Mouse (Mus musculus) heart, postnatal 25 days (tissue): ENCODE data around the gene Col5a1. TPM values are rescaled to one million over a fixed set of nuclear protein-coding genes. Genes with fewer than 3 reads are reported as not detected.

ENCODE experiments used
- DNase-seq: peaks from one replicate; pipeline ENCODE4 v3.0.0; 2022; ENCODE audit warnings: low spot score
- intact Hi-C: fragments of 180-260 bp; cut with DNase I; formaldehyde crosslinking; loops from one replicate; pipeline ENCODE4 v1.15.1; 2025
- total RNA-seq, 2 experiments: library from RNA; stranded (reverse); gene quantifications; 2 replicates each; pipeline ENCODE4 v1.2.3; 2021

Col5a1 gene
- total RNA-seq, 2 experiments from 2014 or later: 50.0 to 58.3 TPM

DNA sequence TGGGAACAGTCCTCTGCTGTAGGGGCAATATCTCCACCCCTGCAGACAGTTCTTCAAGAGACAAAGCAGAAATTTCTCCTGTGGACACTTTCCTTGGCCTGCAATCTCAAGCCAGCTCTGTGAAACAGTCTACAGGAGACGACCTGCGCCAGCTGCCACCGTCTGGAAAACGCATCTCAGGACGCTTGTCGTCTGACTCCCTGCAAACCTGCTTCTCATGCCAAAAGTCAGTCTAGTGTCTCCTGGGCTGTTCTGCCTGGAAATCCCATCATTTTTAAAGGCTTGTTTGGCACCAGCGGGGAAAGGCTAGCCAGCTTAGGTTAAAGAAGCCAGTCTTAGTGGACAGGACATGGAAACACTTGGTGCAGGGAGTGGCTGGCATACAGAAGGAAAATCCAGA lies 2.9 kb upstream of the Col5a1 start:
- DNase-seq: no peak
- intact Hi-C loops: loop anchor here (10.0 kb wide), 2 partner anchors 208 to 318 kb away; partner anchors contain the start of gene Rxra

DNA sequence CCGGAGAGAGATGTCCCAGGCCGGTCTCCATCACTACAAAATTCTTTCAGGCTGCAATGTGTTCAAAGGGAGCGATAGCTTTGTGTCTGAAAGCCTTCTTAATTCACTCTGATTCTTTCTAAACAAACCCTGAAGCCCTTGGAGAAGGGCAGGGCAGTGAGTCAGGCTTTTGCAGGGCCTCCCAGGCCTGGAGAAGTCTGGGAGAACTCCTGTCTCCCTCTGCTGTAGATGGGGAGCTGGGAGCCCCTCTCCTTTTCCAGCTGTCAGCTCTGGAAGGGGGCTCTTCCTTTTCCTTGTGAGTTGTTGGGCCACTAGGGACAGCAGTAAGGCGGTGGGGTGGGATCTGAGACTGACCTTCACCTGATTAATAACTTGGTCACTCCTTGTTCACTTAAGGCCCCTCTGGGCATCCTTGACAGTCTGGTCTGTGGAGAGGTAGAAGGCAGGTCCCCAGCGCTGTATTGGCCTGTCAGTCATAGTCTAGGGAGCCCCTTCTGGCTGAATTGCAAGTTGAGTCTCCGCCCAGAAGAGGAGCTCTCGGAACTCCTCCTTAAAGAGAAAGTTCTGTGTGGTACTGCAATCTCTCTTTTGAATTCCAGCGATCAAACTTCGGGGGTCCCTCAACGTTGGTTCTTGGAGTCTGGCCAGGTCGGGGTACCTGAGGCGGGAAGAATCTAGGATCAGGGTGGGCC lies 623 bp upstream of the Col5a1 start:
- intact Hi-C loops: loop anchor here (10.0 kb wide), 2 partner anchors 211 to 321 kb away; partner anchors contain the start of gene Rxra
- no peak for DNase-seq

DNA sequence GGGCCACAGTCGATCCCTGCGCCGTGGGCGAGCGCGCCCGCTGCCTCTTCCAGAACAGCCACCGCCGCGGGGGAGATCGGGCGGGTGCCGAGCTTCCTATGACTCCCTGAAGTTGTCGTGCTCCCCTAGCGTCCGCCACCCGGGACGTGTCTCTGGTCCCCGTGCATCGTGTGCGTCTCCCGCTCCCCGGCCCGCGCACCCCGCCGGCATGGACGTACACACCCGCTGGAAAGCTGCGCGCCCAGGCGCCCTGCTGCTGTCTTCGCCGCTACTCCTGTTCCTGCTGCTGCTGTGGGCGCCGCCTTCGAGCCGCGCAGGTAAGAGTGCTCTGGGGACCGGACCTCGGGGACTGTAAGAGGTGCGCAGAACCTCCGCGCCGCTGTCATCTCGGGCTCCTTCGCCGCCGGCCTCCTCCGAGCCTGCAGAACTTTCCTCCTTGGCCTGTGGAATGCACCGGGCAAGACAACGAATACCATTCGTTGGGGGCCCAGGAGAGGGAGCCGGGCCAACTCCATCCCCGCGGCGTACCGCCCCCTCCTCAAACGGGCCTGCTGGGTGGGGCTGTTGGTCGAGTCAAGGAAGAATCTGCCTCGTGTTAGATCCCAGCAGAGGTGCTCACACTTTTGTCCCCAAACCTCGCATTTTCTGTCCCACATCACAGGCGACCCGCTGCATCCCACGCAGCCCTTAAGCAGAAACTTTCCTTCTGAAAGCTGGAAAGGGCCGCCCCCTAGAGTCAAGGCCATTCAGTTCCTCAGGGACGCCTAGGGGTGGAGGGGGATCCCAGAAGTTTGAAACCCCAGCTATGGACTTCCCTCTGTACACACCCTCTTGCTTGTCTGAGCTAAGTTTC lies 609 bp downstream of the Col5a1 start:
- DNase-seq: peak; percentile 39
- intact Hi-C loops: loop anchor here (1.0 to 10.0 kb wide), 3 partner anchors 115 to 322 kb away; partner anchors contain the start of gene Rxra

DNA sequence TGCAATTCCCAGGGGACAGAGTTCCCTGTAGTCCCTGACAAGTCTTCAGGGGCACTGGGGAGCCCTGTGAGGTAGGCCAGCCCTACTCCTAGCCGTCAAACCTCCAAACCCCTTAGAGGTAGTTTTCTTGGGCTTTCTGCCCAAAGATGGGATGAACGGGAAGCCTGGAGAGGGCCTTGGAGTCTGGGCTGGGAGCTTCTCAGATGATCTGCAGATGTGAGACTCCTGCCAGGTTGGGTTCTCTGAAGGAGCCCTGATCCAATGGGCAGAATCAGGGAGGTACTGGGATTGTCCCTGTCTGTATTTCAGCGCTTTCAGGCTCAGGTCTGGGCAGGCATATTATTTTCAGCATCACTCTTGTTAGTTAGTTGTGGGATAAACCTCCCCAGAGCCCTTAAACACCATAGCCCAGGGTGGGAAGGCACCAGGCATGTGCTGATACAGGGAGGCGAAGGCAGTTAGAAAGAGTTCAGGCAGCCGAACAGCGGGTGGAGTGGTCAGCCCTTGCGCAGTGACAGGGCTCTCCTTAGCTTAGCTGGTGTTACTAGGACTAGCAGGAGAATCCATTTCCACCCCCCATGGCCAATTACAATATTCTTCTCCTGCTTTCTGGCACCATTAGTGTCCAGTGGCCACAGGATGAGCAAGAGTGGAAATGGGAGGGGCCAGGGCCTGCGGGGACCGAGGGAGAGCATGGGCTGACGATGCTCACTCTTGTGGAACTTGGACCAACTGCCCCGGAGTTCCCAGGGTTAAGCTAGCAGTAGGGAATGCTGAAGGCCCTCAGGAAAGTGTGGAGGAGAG lies 1.4 kb downstream of the Col5a1 start:
- intact Hi-C loops: loop anchor here (1.0 to 10.0 kb wide), 3 partner anchors 115 to 323 kb away; partner anchors contain the start of gene Rxra
- no peak for DNase-seq

DNA sequence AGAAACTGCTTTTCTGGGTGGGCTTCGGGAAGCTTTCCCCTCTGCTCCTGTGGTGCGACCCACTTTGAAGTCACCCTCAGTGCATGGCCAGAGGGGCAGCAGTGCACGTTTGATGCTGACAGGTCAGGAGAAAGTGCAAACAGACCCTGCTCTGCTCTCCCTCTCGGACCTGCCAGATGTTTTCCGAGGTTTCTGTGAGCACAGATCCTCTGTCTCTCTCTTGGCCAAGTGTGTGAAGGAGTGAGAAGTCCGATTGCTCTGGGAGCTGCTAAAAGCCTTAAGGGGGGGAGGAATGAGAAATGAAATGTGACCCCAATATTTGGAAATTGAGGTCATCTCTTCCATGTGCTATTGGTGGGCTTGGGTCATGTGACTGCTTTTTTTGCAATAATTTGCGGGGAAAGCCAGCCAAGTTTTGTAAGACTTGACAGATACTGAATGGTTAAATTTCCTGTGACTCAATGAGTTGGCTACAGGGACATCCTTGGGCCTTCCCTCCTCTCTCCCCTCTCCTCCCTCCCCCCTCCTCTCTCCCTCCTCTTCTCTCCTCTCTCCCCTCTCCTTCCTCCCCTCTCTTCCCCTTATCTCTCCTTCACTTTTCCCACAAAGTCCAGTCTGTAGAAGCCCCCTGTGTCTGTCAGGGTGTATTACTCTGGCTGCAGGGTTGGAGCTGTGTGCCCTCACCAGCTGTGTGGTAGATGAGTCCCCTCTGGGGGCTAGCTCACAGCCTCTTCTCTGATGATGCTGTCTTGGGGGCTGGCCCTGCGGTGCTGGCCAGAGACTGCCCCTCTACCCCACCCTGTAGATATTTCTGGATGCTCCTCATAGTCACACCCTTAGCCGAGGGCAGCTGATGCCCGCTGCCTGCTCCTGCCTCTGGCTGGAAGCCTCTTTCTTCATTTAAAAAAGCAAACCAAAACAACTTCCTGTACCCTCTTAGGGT lies 2.6 kb downstream of the Col5a1 start:
- intact Hi-C loops: loop anchor here (10.0 kb wide), 2 partner anchors 214 to 324 kb away; partner anchors contain the start of gene Rxra
- DNase-seq: peak; percentile 49

DNA sequence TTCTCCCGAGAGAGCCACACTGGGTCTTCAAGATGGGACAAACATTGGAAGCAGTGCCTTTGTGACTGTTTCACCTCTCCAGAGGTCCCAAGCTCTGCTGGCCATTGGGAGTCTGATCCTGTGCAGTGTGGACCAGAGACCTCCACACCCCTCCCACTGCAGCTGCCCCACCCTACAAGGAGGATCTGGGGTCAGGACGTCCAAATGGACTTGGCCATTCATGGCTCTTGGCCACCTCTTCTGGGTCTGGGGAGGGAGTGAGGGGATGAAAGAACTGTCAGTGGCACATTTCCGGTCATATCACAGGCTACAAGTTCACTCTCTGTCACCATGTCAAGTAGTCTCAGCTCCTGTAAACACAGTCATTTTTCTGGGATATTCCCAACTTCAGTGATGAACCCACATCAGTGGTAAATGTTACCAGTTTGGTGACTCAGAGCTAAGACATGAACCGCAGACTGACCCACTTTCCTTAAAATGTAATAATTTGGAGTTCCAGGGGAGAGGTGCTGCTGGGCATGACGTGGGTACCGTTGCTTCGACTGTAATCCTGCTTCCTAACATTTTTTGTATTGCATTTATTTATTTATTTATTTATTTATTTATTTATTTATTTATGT lies 5.8 kb downstream of the Col5a1 start:
- DNase-seq: no peak
- intact Hi-C loops: no loop called here

DNA sequence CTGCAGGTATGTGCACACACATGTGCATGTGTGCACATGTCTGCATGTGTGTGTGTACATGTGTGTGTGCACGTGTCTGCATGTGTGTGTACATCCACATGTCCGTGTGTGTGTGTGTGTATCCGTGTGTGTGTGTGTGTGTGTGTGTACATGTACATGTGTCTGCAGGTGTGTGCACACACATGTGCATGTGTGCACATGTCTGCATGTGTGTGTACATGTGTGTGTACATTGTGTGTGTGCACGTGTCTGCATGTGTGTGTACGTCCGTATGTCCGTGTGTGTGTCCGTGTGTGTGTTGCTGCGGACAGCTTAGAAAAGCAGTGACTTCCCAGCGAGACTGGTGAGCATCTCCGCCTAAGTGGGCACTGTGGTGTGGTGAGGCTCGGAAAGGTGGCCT lies 6.8 kb downstream of the Col5a1 start:
- intact Hi-C loops: no loop called here
- DNase-seq: no peak

DNA sequence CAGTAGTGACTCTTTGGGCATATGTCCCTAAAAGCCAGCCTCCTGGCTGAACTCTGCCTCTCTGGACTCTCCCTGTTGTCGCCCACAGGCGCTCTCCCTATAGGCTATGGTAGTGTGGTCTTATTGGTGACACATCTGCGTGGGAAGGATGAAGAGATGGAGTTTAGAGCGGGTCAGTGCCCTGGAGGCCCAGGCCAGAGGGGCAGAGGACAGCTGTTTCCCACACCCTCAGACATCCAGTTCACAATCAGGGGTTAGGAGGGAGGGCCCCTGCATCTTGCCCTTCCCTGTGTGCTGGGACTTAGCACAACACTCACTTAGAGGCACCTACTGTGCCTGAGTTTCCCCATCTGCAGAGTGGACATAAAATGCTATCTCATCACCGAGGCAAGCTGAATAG lies 8.8 kb downstream of the Col5a1 start:
- intact Hi-C loops: no loop called here
- no peak for DNase-seq

DNA sequence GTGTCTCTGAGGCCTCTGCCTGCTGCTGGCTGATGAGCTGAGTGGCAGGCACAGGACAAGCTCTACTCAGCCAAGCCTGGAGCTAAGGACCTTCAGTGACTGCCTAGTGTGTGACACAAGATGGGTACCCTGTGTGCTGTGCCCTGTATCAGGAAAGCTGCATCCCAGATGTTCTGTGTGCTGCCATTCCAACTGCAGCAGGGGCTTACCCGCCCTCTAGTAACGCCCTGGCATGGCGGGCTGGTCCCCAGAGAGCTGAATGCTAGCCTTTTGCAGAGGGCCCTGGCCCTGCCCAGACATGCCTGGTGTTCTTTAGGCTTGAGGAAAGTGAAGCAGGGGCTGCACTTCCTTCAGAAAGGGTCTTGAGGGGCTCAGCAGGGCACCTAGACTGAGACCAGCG lies 9.4 kb downstream of the Col5a1 start:
- DNase-seq: no peak
- intact Hi-C loops: no loop called here

DNA sequence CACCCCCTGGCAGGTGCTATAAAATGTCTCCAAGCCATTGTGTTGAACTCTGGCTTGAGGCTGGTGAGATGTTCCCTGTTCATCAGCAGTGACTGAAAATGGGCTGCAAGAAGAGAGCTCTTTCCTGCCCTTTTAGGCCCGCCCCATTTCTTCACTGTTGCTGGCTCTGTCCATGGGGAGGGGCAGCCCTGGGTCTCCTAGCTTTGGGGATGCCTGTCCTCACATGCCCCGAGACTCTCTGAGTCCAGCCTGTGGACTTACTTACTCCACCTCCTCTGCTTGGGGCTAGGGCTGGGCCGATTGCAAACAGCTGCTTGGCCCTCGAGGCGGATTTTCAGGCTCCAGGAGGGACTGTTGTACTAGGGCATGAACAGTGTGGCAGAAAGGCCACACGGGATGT lies 10.9 kb downstream of the Col5a1 start:
- intact Hi-C loops: no loop called here
- peak; percentile 77 for DNase-seq

DNA sequence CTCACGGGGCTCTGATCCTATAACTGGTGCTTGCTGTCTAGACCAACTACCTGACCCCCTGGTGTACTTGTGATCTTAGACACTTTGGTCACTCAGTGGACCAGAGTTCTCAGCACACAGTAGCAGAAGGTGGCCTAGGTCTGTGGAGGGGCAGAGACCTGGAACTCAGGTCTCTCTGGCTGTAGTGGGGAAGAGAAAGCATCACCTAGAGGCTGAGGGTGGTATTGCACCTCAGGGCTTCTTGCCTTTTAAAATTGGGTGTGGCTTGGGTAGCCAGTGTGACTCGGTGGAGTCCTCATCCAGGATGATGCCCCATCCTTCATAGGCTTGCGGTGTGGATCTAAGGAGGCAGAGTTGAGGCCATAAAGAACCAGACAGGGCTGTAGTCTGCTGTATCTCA lies 13.7 kb downstream of the Col5a1 start:
- intact Hi-C loops: loop anchor here (5.0 kb wide), 1 partner anchor 128 kb away; no protein-coding TSS in a partner anchor
- no peak for DNase-seq

DNA sequence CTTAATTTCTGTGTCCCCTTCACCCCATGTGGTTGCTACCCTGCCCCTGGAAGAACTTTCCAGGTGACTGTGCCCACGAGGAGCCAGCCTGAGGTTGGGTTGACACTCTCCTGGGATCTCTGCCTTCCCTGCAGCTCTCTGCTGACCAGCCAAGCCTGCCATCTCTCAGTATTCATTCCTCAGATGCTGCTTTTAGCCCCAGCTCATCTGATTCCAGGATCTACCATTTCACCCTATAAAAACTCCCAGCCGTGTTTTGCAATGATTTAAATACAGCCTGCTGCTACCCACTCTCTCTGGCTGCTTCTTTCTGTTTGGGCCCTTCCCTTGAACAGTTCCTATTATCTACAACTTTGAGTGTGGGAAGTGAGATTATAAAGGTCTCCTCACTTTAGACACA lies 14.9 kb downstream of the Col5a1 start:
- DNase-seq: no peak
- intact Hi-C loops: loop anchor here (5.0 kb wide), 1 partner anchor 129 kb away; no protein-coding TSS in a partner anchor

DNA sequence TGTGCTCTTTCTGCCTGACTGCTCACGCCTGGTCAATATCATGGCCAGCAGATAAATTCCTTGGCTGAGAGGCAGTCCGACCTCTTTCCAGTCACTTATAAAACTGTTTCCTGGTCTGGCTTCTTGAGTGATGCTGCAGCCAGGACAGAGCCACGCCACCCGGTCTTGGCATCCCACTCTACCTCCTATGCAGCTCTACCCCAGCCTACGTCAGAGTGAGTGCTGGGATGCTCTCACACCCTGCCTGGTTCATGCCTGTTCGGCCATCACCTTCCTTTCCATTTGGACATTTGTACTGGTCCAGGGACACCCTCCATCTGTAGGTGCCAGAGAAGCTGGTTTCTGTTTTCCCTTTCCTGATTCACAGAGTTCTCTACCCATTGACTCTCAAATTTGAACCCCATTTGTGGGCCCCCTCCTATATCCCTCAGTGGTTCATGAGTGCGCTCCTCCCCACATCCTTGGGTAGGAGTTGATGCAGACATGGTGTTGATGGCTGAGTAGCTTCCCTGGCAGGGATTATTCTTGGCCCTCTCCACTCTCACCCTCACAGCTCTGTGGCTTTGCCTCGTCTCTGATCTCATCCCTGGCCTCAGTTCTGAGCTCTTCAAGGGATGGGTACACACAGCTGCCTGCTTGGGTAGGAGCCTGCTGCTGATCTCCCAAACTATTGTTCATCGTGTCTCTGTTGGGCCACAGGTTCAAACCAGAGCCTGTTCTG lies 15.5 kb downstream of the Col5a1 start:
- DNase-seq: no peak
- intact Hi-C loops: loop anchor here (5.0 kb wide), 1 partner anchor 129 kb away; no protein-coding TSS in a partner anchor

DNA sequence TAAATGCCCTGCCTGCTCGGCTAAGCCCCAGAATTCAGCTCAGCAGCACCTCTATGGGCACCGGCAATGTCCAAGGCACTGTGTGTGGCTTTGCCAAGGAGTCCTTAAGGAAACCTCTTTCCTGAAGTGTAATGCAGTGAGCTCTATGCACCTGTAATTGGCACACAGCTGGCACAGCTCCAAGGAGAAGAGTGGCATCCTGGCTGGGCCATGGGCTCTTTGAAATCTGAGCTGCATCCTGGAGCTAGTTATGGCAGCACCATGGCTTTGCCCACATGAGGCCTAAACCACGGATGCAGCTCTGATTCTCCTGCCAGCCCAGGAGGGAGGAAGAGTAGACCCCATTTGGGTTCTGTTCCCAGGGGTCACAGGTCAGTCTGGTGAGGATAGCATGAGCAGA lies 16.1 kb downstream of the Col5a1 start:
- DNase-seq: no peak
- intact Hi-C loops: loop anchor here (5.0 kb wide), 1 partner anchor 130 kb away; no protein-coding TSS in a partner anchor

DNA sequence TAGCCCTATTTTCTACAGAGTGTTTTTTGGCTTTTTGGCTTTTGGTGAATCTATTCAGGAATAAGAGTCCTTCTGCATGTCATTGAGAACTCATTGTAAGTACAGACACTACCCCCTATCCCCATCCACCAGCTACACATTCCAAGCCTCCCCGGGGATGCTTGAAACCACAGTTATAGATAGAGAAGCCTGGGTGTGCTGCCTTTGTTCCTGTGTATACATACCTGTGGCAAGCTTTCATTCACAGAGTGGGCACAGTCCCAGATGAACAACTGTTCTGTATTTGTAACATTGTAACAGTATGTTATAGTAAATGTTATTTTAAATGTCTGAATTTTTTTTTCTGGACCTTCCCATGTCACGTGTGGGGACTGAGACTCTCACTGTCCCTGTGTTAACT lies 19.2 kb downstream of the Col5a1 start:
- intact Hi-C loops: no loop called here
- DNase-seq: no peak

DNA sequence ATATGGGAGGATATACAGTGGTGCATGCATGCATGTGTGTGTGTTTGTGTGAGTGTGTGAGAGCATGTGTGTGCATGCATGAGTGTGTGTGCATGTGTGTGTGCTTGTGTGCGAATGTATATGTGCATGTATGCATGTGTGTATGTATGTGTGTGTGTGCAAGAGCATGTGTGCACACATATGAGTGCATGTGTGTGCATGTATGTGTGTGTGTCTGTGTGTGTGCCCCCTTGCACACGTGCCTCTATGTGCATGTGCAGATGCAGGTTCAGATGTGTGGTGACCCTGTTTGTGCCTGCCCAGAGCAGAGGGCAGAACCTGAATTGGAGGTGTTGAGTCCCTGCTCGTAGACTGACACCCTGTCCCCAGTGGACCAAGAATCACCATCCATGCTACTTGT lies 24.3 kb downstream of the Col5a1 start:
- DNase-seq: no peak
- intact Hi-C loops: no loop called here

DNA sequence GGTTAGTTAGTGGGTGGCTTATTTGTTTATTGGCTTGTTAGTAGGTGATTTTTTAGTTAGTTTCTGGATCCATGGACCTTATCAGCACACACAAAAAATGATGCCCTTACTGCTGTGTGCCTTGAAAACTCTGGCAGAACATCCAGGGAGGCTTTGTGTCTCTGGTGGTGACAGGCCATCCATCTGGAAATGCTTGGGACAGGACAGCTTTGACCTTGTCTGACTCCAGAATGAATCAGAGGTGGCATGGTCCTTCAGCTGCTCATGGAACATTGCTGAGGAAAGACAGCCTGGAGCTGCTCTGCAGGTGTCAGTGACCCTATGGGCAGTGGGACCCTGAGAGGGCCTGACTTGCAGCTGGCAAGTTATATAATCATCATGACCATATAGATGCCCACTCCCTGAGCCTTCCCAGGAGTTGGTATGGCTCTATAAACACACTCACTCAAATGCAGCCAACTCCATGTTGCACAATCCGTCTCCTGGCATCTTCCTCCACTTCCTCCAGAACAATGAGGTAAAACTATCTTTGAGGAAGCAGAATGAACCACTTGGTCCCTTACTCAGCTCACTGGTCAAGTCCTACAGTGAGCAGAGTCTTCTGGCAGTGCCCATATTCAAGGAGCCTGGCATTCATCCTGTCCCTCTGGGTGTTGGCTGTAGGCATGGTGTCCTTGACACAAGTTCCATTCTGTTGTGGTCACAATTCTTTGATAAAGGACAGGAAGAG lies 26.5 kb downstream of the Col5a1 start:
- intact Hi-C loops: no loop called here
- DNase-seq: no peak
